Mouse (Mus musculus) frontal cortex, postnatal 36 days (tissue): ENCODE results near the gene Tfdp1.

Source experiments
- DNase-seq, 2 experiments: peaks; one replicate each; pipeline ENCODE4 v3.0.0; 2022; ENCODE audit warnings: low spot score in 2 of 2

Tfdp1 gene

GRCm38 (mm10) chr8:13353155-13353833, 14.7 kb downstream of the Tfdp1 start:
- no peak for DNase-seq

DNA sequence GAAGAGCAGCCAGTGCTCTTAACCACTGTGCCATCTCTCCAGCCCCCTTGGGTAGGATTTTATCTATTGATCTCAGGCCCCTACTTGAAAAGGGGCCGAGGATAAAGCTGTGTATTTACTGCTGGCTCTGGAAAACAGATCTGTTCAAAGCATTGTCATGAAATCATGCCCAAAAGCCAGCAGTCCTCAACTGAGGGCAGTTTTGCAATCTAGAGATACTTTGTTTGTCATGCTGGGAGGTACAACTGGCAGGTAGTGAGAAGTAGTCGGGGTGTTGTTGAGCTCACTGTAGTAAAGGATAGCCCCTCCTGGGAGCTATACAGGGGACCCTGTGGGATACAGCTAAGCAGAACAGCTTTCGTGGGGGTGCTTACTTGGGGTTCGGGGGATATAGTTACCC, 15.3 kb downstream of the Tfdp1 start:
- no peak for DNase-seq

DNA sequence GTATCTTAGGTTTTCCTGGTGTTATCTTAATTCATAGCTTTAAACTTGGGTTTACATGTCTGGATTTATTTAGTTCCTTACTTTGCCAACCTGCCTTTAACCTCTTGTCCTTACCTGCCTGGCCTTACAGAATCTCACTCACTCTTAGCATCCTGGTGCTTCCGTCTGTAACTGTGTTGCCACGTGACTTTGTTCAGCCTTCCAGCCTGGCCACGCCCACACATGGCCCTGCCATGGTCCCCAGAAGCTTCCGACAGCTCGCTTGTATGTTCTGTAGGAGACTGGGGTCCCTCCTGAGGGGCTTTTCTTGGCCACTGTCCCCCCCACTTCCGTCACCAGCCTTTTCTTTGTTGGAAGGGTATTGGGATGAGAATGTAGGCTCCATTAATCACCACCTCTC, 17.7 kb downstream of the Tfdp1 start:
- no peak for DNase-seq

GRCm38 (mm10) chr8:13356681-13357080, 18.1 kb downstream of the Tfdp1 start:
- DNase-seq, result no peak

- no peak for DNase-seq
Measured at GRCm38 (mm10) chr8:13360213-13360612, 21.7 kb downstream of the Tfdp1 start.

DNA sequence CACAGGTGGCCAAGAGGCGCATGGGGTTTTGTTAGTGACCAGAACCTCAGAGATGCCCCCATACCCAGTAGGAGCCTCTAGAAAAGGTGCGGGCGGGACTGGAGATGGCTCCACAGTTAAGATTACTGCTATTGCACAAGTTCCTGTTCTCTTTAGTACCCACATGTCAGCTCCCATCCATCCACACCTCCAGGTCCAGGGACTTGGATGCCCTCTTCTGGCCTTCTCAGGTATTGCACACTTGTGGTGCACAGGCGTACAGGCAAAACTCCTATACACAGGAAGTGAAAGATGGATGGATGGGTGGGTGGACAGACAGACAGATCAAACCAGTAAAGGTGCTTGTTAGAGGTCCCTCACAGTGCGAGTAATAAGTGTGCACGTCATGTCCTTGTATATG, 23.3 kb downstream of the Tfdp1 start:
- DNase-seq, result no peak

- no peak for DNase-seq
Measured at GRCm38 (mm10) chr8:13373151-13373662, 34.7 kb downstream of the Tfdp1 start.

DNA sequence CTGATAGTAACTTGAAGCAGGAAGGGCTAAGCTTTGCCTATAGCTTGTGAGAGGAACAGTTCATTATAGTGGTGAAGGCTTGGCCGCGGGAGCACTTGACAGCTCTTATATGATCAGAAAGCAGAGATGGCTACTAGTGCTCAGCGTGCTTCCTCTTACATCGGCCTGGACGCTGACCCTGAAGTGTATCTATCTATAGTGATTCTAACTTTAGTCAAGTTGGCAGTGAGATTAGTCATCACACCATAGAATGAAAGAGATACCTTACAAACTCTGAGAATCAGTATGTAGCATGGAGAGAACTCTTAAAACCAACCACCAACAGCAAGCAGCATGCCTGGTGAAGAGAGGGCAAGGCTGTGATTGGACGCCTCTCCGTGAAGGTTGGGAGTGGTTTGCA, 43.1 kb downstream of the Tfdp1 start:
- DNase-seq, result no peak

GRCm38 (mm10) chr8:13382536-13382935, 44.0 kb downstream of the Tfdp1 start:
- no peak for DNase-seq

- no peak for DNase-seq
Measured at GRCm38 (mm10) chr8:13382999-13383398, 44.4 kb downstream of the Tfdp1 start.

GRCm38 (mm10) chr8:13386366-13386765, 47.8 kb downstream of the Tfdp1 start:
- DNase-seq, result no peak

GRCm38 (mm10) chr8:13387728-13388127, 49.2 kb downstream of the Tfdp1 start:
- DNase-seq, result no peak

DNA sequence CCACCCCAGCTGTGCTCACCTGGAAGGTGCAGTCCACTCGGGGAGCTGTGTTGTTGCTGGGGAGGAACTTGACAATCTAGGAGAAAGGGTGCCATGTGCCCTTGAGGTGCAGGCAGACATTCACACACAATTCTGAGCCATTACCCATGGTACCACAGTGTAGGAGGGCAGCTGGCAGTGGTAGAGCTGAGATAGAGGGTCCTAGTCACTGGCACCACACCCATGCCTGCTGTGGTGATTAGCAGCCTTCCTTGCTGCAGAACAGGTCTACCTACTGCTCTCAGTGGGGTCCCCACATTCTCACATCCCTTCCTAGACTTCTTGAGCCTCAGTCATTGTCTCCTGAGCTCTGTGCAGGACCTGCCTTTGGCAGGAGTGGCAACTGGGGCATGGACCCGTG, 50.2 kb downstream of the Tfdp1 start:
- no peak for DNase-seq

DNA sequence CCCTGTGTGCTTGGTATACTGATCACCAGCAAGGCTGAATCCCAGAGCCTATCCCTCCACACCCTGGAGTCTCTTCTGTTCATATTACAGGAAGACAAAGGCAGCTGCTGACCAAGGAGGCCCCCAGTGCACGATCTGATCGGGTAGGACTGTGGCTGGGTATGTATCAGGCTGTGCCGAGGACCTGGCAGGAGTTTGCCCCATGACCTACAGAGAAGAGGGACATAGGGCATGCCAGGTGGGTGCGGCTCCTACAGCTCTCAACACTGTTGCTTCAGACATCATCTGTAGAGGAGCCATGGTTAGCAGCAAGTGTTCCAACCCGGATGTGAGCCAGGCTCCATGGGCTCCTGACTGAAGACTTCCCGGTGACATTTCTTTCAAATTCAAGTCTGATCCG, 55.3 kb downstream of the Tfdp1 start:
- no peak for DNase-seq

DNA sequence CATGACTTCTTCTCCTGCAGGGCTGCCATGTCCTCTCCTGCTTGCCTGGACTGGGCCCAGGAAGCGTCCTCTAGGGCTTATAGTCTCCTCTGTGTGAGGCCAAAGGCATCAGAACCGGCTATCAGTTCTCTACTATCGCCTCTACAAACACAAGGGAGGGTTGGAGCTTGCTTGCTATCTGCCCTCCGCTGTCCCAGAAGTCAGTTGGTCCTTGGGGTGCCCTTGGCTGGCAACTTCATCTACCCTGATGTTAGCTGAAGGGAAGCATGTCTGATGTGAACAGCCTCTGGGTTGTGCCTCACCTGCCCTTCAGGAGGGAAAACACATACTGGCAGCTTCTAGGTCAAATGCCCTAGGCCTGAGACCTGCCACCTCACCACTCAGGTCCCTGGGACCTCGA, 58.2 kb downstream of the Tfdp1 start, which contains the start of gene Atp4b:
Atp4b (minus strand) TSS at position 101 of the 400 bp plus-strand sequence.
- DNase-seq, result no peak

DNA sequence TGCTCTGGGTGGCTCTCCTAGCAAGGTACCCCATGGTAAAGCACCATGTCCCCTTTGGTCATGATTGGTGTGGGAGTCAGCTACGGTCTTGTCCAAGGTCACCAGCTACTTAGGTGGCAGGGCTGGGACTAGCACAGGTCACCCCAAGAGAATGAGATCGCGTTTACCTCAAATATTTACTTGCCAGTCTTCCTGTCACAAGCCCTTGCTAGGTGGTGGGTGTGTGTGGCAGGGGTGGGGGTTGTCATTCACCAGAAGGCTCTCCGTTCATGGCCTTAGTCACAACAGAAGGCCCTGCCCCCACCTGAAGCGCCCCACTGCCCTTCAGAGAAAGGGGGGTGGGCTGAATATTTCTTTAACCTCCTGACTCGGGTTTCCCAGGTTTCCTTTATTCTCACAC, 65.0 kb downstream of the Tfdp1 start:
- DNase-seq, result no peak

DNA sequence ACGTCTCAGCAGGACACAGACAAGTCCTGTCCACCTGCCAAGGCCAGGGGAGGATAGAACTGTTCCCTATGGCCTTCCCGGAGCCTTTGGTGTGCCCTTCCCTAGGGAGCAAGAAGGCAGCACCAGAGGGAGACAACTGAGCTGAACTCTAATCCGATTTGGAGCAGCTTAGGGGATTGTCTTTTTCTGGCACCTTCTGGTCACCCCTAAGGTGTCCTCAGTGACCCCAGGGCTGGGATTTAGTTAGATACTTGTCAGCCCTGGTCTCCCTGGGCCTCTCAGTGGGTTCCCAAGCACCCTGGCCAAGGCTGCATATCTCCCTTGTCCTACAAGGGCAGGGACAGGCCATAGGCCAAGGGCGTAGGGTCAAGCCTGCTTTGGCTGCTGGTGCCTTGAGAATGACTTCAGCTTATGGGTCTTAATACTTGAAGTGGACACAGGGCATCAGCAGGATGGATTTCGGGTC, 66.1 kb downstream of the Tfdp1 start, which contains the start of gene Grk1:
Grk1 (plus strand) TSS at position 416 of the 466 bp plus-strand sequence.
- no peak for DNase-seq

DNA sequence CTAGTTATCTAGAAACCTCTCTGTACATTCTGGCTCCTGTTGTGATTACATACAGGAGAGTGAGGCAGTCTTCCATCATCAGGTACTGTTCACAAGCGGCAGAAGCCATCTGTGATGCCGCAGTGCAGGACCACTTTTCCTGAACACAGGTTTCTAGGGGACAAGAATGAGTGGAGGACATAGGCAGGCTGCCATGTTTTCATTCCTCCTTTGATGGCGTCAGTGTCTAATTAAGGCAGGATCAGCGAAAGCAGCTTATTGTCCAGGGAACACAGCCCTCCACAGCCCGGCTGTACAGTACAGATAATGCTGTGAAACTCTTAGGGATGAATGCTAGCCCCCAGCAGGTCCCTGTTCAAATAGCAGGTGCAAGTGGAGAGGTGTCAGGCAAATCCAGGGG, 67.5 kb downstream of the Tfdp1 start:
- DNase-seq, result no peak

GRCm38 (mm10) chr8:13411597-13411996, 73.0 kb downstream of the Tfdp1 start:
- peak; percentile 69 to 84 for DNase-seq

GRCm38 (mm10) chr8:13412891-13413558, 74.5 kb downstream of the Tfdp1 start:
- DNase-seq, result peak; percentile 36 to 43

GRCm38 (mm10) chr8:13413823-13414390, 75.4 kb downstream of the Tfdp1 start:
- DNase-seq, result no peak

DNA sequence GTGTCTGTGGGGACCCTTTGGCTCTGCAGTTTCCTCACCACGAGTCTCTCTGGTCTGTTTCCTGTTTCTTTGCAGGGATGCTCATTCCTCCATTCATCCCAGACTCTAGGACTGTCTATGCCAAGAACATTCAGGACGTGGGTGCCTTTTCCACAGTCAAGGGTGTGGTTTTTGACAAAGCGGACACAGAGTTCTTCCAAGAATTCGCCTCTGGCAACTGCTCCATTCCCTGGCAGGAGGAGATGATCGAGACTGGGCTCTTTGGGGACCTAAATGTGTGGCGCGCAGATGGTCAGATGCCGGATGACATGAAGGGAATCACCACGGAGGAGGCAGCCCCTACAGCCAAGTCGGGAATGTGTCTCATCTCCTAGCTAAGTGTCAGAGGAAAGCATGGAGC, 77.3 kb downstream of the Tfdp1 start:
- peak; percentile 17 to 45 for DNase-seq
